Mouse (Mus musculus): ENCODE measurements around the gene Rab29. TPM values are rescaled to one million over a fixed set of nuclear protein-coding genes. Genes with fewer than 3 reads are reported as not detected.
"Not testable (repeated sequence)": the region's sequence is repeated elsewhere in the genome, so short reads cannot be mapped to it uniquely, and the experiment has no call there.

Gene Rab29
- total RNA-seq, 1 experiment from 2014 or later, result 20.0 TPM

- ATAC-seq (replicated peaks; ENCODE audit: low read depth, poor library complexity, severe bottlenecking), result 0 out of 2 replicates have a peak, but pooled peaks have one; percentile 47
Observed at GRCm38 (mm10) chr1:131846255-131846654, 20.8 kb upstream of the Rab29 start.

- no peak for ATAC-seq (replicated peaks; ENCODE audit: low read depth, poor library complexity, severe bottlenecking)
Observed at GRCm38 (mm10) chr1:131861811-131862210, 5.2 kb upstream of the Rab29 start.

- no peak for ATAC-seq (replicated peaks; ENCODE audit: low read depth, poor library complexity, severe bottlenecking)
Observed at GRCm38 (mm10) chr1:131865596-131865995, 1.4 kb upstream of the Rab29 start.

- ATAC-seq (replicated peaks; ENCODE audit: low read depth, poor library complexity, severe bottlenecking), result no peak
Observed at GRCm38 (mm10) chr1:131866304-131866999, 572 bp upstream of the Rab29 start.

- ATAC-seq (replicated peaks; ENCODE audit: low read depth, poor library complexity, severe bottlenecking), result peak; percentile 29; the same call in 1 of the 2 replicates
Observed at GRCm38 (mm10) chr1:131867946-131868290, 894 bp downstream of the Rab29 start.

GRCm38 (mm10) chr1:131869561-131869960 is 2.5 kb downstream of the Rab29 start:
- ATAC-seq (replicated peaks; ENCODE audit: low read depth, poor library complexity, severe bottlenecking), result no peak

- no peak for ATAC-seq (replicated peaks; ENCODE audit: low read depth, poor library complexity, severe bottlenecking)
Observed at GRCm38 (mm10) chr1:131872856-131873255, 5.8 kb downstream of the Rab29 start.

GRCm38 (mm10) chr1:131879816-131880215 is 12.8 kb downstream of the Rab29 start:
- ATAC-seq (replicated peaks; ENCODE audit: low read depth, poor library complexity, severe bottlenecking), result no peak

GRCm38 (mm10) chr1:131882787-131883186 is 15.8 kb downstream of the Rab29 start:
- 0 out of 2 replicates have a peak, but pooled peaks have one; percentile 47 for ATAC-seq (replicated peaks; ENCODE audit: low read depth, poor library complexity, severe bottlenecking)

GRCm38 (mm10) chr1:131886173-131886572 is 19.1 kb downstream of the Rab29 start:
- no peak for ATAC-seq (replicated peaks; ENCODE audit: low read depth, poor library complexity, severe bottlenecking)

GRCm38 (mm10) chr1:131886641-131887040 is 19.6 kb downstream of the Rab29 start:
- ATAC-seq (replicated peaks; ENCODE audit: low read depth, poor library complexity, severe bottlenecking), result no peak

GRCm38 (mm10) chr1:131890043-131890658 is 23.1 kb downstream of the Rab29 start:
- ATAC-seq (replicated peaks; ENCODE audit: low read depth, poor library complexity, severe bottlenecking), result no peak

GRCm38 (mm10) chr1:131891436-131891835 is 24.4 kb downstream of the Rab29 start:
- no peak for ATAC-seq (replicated peaks; ENCODE audit: low read depth, poor library complexity, severe bottlenecking)

GRCm38 (mm10) chr1:131902679-131903078 is 35.7 kb downstream of the Rab29 start:
- no peak for ATAC-seq (replicated peaks; ENCODE audit: low read depth, poor library complexity, severe bottlenecking)

GRCm38 (mm10) chr1:131903251-131903650 is 36.2 kb downstream of the Rab29 start:
- ATAC-seq (replicated peaks; ENCODE audit: low read depth, poor library complexity, severe bottlenecking), result no peak

- ATAC-seq (replicated peaks; ENCODE audit: low read depth, poor library complexity, severe bottlenecking), result 0 out of 2 replicates have a peak, but pooled peaks have one; percentile 36
Observed at GRCm38 (mm10) chr1:131905497-131905896, 38.5 kb downstream of the Rab29 start.

GRCm38 (mm10) chr1:131908456-131908855 is 41.4 kb downstream of the Rab29 start:
- ATAC-seq (replicated peaks; ENCODE audit: low read depth, poor library complexity, severe bottlenecking), result peak; percentile 17

- not testable (repeated sequence) for ATAC-seq (replicated peaks; ENCODE audit: low read depth, poor library complexity, severe bottlenecking)
Observed at GRCm38 (mm10) chr1:131909236-131909635, 42.2 kb downstream of the Rab29 start.

GRCm38 (mm10) chr1:131910001-131910648 is 43.1 kb downstream of the Rab29 start, which contains the start of gene Nucks1:
Nucks1 (plus strand) TSS chr1:131910534.
- peak; percentile 93 for ATAC-seq (replicated peaks; ENCODE audit: low read depth, poor library complexity, severe bottlenecking)

- peak; percentile 53 for ATAC-seq (replicated peaks; ENCODE audit: low read depth, poor library complexity, severe bottlenecking)
Observed at GRCm38 (mm10) chr1:131910674-131911558, 43.9 kb downstream of the Rab29 start.
